Mouse (Mus musculus) adrenal gland, postnatal 14 days (tissue): ENCODE data around the gene Hrg. TPM values are rescaled to one million over a fixed set of nuclear protein-coding genes. Genes with fewer than 3 reads are reported as not detected.
A peak's percentile ranks its signal among the peaks of the same experiment; 100 is the strongest.
"Not testable (repeated sequence)": the region's sequence is repeated elsewhere in the genome, so short reads cannot be mapped to it uniquely, and the experiment has no call there.

Experiments
- DNase-seq: peaks from one replicate; pipeline ENCODE4 v3.0.0; 2021; ENCODE audit warnings: mixed read lengths
- long read RNA-seq, 2 experiments: library from polyadenylated mRNA; stranded (forward); transcript quantifications; one replicate each; pipeline ENCODE4 v2.0.0; 2021
- total RNA-seq: library from RNA; stranded (reverse); gene quantifications from 2 replicates; pipeline ENCODE4 v1.2.3, GENCODE M21; 2021

Hrg gene
- 10.0 and 153 TPM in 2 replicates for total RNA-seq
- long read RNA-seq, experiment 1, partial matches to known transcripts: 1 of 4 reads
- long read RNA-seq, experiment 1, other reads (novel, unspliced or antisense): 0 of 4 reads
- long read RNA-seq, experiment 2, transcript Hrg-201 (7 exons, 1,734 nt): major isoform, 94 of 96 reads
- long read RNA-seq, experiment 2, partial matches to known transcripts: 1 of 96 reads
- long read RNA-seq, experiment 2, other reads (novel, unspliced or antisense): 1 of 96 reads

GRCm38 (mm10) chr16:22950840-22951395 is at the start of gene Hrg:
TSS of gene Hrg (plus strand) at chr16:22951072.
- no peak for DNase-seq

DNA sequence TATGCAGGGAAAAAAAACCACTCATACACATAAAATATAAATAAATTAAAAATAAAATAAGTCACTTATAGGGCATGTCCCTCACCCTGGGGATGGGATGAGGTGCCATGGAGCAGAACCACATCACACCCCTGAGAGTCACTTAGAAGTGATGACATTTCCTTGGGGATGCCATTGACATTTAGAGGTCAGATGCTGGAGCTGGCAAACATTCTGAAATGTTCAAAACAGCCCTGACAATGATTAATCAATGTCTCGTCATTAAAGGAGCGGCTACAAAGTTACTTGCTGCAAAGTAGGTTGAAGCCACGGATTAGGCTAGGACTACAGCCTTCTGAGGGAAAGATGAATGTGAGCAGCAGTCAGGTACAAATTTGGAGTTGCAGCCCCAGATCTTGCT is 49.5 kb upstream of the Hrg start:
- DNase-seq: peak; percentile 26

- peak; percentile 24 for DNase-seq
These were observed 41.6 kb upstream of the Hrg start for GRCm38 (mm10) chr16:22909290-22909689.

DNA sequence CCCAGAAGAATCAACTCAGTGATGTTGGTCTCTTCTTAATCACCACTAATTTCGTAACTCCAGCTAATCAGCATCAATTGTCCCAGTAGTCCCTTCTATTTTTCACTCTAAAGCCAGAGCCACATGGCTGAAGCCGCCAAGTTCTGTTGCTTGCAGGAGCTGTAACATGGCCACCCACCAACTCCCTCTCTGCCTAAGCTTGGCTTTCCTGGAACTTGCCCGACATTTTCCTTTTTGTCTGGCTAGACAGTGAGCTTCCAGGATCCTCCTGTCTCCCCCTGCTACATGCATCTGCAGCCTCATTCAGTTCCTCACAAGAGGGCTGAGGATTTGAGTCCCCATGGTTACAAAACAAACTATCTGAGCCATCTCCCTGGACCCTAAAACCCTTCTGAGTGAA is 38.9 kb upstream of the Hrg start:
- no peak for DNase-seq

- no peak for DNase-seq
These were observed 38.0 kb upstream of the Hrg start for GRCm38 (mm10) chr16:22912886-22913285.

DNA sequence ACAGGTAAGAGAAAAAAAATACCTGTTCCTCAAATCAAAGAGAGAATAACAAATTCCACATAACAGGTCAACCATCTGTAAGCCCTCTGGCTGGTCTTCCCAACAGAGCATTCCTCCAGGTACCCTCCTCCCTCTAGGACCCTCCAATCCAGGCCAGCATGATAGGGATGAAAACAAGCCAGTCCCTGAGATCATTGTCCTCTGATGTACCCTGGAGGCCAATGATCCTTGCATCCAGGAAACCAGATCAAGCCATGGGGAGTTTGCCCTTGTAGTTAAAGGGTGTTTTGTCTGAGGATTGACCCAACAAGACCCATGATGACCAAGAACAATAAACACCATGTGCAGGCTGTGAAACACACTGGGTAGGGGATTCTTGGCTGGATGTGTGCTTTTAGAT is 36.6 kb upstream of the Hrg start:
- no peak for DNase-seq

- DNase-seq: no peak
These were observed 32.8 kb upstream of the Hrg start, which contains the start of gene Fetub for GRCm38 (mm10) chr16:22918034-22918433. TSS of gene Fetub (plus strand) at chr16:22918334.

GRCm38 (mm10) chr16:22918664-22919312 is 32.1 kb upstream of the Hrg start:
- no peak for DNase-seq

DNA sequence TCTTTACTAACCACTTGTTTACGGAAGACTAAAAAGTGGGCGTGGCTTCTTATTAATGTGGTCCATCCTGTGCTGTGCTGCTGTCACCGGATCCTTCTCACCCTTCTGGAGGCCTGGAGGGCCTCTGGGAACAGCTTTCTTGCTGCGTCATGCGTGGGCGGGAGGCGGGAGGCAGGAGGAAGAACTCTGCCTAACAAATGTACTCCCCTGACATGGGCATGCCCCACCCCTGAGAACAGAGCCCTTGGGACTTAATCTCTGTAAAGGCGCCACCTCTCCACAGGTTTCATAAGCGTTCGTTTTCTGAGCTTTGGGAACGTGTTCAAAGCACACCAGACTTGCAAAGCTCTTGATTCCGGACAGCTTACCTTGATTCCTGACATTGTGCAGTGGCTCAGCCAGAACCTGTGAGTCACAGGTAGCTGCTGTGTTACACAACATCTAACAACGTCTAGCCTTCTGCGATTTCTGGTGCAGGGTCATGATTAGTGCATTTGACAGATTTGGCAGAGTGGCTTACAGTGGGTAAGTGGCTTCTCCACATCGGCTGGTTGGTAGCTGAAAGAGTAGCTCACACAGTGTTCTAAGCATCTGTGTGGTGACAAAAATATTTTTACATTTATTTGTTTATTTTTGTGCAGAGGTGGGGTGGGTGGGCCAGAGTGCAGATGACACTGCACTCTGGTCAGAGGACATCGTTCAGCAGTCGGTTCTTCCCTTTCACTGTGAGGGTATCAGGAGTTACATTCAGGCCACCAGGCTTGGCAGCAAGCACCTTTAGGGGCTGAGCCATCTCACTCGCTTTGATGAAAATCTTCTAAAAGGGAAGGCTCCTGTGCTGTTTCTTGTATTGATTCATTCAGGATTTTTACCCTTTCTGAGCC is 30.7 kb upstream of the Hrg start:
- DNase-seq: peak; percentile 77

- DNase-seq: no peak
These were observed 29.1 kb upstream of the Hrg start for GRCm38 (mm10) chr16:22921761-22922160.

GRCm38 (mm10) chr16:22922433-22922832 is 28.4 kb upstream of the Hrg start:
- DNase-seq: no peak

GRCm38 (mm10) chr16:22929575-22929974 is 21.3 kb upstream of the Hrg start:
- DNase-seq: no peak

- DNase-seq: no peak
These were observed 19.3 kb upstream of the Hrg start for GRCm38 (mm10) chr16:22931431-22932200.

- DNase-seq: no peak
These were observed 13.2 kb upstream of the Hrg start for GRCm38 (mm10) chr16:22937631-22938030.

DNA sequence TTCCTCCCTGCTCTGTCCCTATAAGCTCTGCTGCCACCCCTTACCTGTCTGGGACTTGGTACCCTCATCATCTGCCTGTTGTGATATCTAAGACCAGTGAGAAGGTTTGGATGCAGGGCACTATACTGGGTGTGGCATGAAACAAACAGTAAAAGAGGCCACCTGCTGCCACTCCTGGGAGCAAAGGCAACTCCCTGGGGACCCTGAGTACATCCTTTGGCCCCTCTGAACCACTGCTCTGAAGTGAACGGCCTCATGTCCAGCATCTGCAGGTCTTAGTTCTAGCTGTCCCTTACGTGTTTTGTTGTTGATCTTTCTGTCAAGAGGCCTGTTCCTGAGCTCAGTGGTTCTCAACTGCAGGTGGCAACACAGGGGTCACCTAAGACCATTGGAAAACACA is 12.3 kb upstream of the Hrg start:
- DNase-seq: no peak

DNA sequence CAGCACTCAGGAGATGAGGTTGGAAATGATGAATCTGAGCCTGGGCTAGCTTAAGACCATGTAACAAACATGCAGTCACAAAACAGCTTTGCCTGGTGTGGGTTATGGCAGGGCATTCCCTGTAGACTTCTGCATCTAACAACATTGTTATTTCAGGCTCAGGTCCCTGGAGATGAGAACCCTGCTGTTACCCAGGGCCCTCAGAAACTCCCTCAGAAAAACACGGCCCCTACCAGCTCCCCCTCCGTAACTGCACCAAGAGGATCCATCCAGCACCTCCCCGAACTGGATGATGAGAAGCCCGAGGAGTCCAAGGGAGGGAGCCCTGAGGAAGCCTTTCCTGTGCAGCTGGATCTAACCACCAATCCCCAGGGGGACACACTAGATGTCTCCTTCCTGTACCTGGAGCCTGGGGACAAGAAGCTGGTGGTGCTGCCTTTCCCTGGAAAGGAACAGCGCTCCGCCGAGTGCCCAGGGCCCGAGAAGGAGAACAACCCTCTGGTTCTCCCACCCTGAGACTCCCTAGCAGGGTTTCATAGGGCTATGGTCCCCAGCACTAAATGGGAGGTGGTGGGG is 11.7 kb upstream of the Hrg start:
- DNase-seq: no peak

- not testable (repeated sequence) for DNase-seq
These were observed 8.9 kb upstream of the Hrg start for GRCm38 (mm10) chr16:22941825-22942476.

DNA sequence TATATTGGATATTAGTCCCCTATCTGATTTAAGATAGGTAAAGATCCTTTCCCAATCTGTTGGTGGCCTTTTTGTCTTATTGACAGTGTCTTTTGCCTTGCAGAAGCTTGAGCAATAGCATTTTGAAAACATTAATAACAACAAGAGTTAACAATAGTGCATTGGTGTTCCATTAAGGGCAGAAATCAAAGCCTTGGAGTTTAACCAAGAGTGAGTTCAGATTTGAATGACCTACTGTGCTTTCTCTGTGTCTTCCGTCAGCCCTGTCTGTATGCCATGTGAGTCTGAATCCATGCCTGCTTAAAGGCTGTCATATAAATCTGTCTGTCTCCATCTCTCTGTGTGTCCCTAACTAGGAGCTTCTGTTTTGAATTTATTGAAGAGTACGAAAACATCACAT is 3.5 kb upstream of the Hrg start:
- DNase-seq: no peak

GRCm38 (mm10) chr16:22953069-22953468 is 2.2 kb downstream of the Hrg start:
- peak; percentile 17 for DNase-seq

GRCm38 (mm10) chr16:22955397-22956084 is 4.7 kb downstream of the Hrg start:
- DNase-seq: peak; percentile 83

GRCm38 (mm10) chr16:22956085-22956439 is 5.2 kb downstream of the Hrg start:
- DNase-seq: no peak
